Mouse (Mus musculus) lung, postnatal 0 days (tissue): Measurements from ENCODE around the gene Sdc4. TPM values are rescaled to one million over a fixed set of nuclear protein-coding genes. Genes with fewer than 3 reads are reported as not detected.

Experiments
- ATAC-seq: fragments of 200-750 bp; cut with Nextera tagmentation; 2 replicates; pipeline ENCODE4 v1.8.0; 2017; ENCODE audit warnings: moderate library complexity
- DNase-seq: peaks from one replicate; pipeline ENCODE4 v3.0.0-alpha.2; 2016; ENCODE audit warnings: low spot score
- H3K27ac ChIP-seq: fragments of 300-500 bp; sonication (generic); 2 replicates; pipeline ENCODE4 v1.5.1; 2014; ENCODE audit warnings: antibody characterized with exemption, mild to moderate bottlenecking, low read length, mixed read lengths
- H3K27me3 ChIP-seq: fragments of 300-500 bp; sonication (generic); replicated peaks from 2 replicates; pipeline ENCODE4 v1.6.1; 2014; ENCODE audit warnings: low read length, mixed read lengths; ENCODE audit not compliant: insufficient read depth
- H3K36me3 ChIP-seq: fragments of 300-500 bp; sonication (generic); 2 replicates; pipeline ENCODE4 v1.6.1; 2014; ENCODE audit warnings: low read length, mixed read lengths; ENCODE audit not compliant: insufficient read depth
- H3K4me1 ChIP-seq: fragments of 300-500 bp; sonication (generic); 2 replicates; pipeline ENCODE4 v1.6.1; 2014; ENCODE audit warnings: antibody characterized with exemption, low read depth, low read length, mixed read lengths; ENCODE audit not compliant: insufficient read depth
- H3K4me2 ChIP-seq: fragments of 300-500 bp; sonication (generic); replicated peaks from 2 replicates; pipeline ENCODE4 v1.6.1; 2014; ENCODE audit warnings: low read depth, mild to moderate bottlenecking, low read length, moderate library complexity, mixed read lengths
- H3K4me3 ChIP-seq: fragments of 300-500 bp; sonication (generic); 2 replicates; pipeline ENCODE4 v1.5.1; 2014; ENCODE audit warnings: low read depth, low read length
- H3K9ac ChIP-seq: fragments of 300-500 bp; sonication (generic); replicated peaks from 2 replicates; pipeline ENCODE4 v1.6.1; 2014; ENCODE audit warnings: low read depth, mild to moderate bottlenecking
- H3K9me3 ChIP-seq: fragments of 300-500 bp; sonication (generic); 2 replicates; pipeline ENCODE4 v1.6.1; 2016; ENCODE audit warnings: low read length, mixed read lengths
- CTCF ChIP-seq: IDR thresholded peaks from 2 replicates; pipeline ENCODE4 v1.5.1; 2016; ENCODE audit warnings: antibody characterized with exemption, mild to moderate bottlenecking
- EP300 ChIP-seq: IDR thresholded peaks from 2 replicates; pipeline ENCODE4 v1.6.1; 2016; ENCODE audit warnings: antibody characterized with exemption, mild to moderate bottlenecking, control low read depth
- WGBS: fragments of 180-500 bp; shearing (Covaris S2); extraction: QIAGEN DNeasy Blood & Tissue Kit; methylation state at CpG from one replicate; pipeline ENCODE4 v1.1.7; 2014; 5-methylcytosine and 5-hydroxymethylcytosine counted together
- polyA plus RNA-seq: library from polyadenylated mRNA; unstranded; fragments of >200 nt; fragmentation: Nextera tagmentation; extraction: Ambion mirVana; gene quantifications from 2 replicates; pipeline ENCODE4 v1.2.1, GENCODE M21; 2015

The Sdc4 gene
- polyA plus RNA-seq, 1 experiment from 2014 or later: 217 TPM

GRCm38 (mm10) chr2:164452000-164452676 is 8.5 kb upstream of the Sdc4 start:
- no peaks in the 10 kb centered on the region for H3K36me3 ChIP-seq
- WGBS: 28% methylated on average over 12 of the region's 13 CpGs
- TF ChIP-seq EP300: no peak
- TF ChIP-seq CTCF: peak; percentile 40
- H3K9ac ChIP-seq: no peak overlapping the region
- H3K4me3 ChIP-seq: no peak overlapping the region
- DNase-seq: no peak
- no peaks in the 10 kb centered on the region for H3K27me3 ChIP-seq
- peaks cover 45% of the 10 kb centered on the region for H3K4me1 ChIP-seq
- no peak overlapping the region; the same call in 1 of the 2 replicates for H3K27ac ChIP-seq
- no peak overlapping the region for H3K4me2 ChIP-seq
- H3K9me3 ChIP-seq: no peaks in the 10 kb centered on the region
- ATAC-seq: no peak

- Histone ChIP-seq H3K9ac (no peak overlapping the region), H3K27ac (peak overlapping the region; percentile 81), H3K4me3 (no peak overlapping the region), H3K27me3 (no peaks in the 10 kb centered on the region), H3K4me2 (no peak overlapping the region), H3K4me1 (peaks cover 23% of the 10 kb centered on the region; the same call in 1 of the 2 replicates), H3K9me3 (no peaks in the 10 kb centered on the region), H3K36me3 (no peaks in the 10 kb centered on the region)
- DNase-seq (peak; percentile 71), ATAC-seq (peak; percentile 78)
- TF ChIP-seq CTCF (no peak), EP300 (peak; percentile 43; the same call in 1 of the 2 replicates)
- 50% methylated on average over 14 of the region's 14 CpGs for WGBS
Observed at GRCm38 (mm10) chr2:164449341-164450042, 5.8 kb upstream of the Sdc4 start.

GRCm38 (mm10) chr2:164448921-164449320 is 5.2 kb upstream of the Sdc4 start:
- Histone ChIP-seq H3K27ac (peak overlapping the region; percentile 81), H3K4me3 (no peak overlapping the region), H3K36me3 (no peaks in the 10 kb centered on the region), H3K9me3 (no peaks in the 10 kb centered on the region), H3K9ac (no peak overlapping the region), H3K4me2 (no peak overlapping the region), H3K27me3 (no peaks in the 10 kb centered on the region), H3K4me1 (peaks cover 21% of the 10 kb centered on the region; the same call in 1 of the 2 replicates)
- DNase-seq: no peak
- TF ChIP-seq CTCF (no peak), EP300 (peak; percentile 13; the same call in 1 of the 2 replicates)
- ATAC-seq: peak; percentile 42
- WGBS: 51% methylated on average over 5 of the region's 5 CpGs

- H3K27me3 ChIP-seq: no peaks in the 10 kb centered on the region
- no peaks in the 10 kb centered on the region for H3K9me3 ChIP-seq
- no peak overlapping the region for H3K27ac ChIP-seq
- H3K4me1 ChIP-seq: peaks cover 23% of the 10 kb centered on the region; the same call in 1 of the 2 replicates
- no peak overlapping the region for H3K4me3 ChIP-seq
- H3K4me2 ChIP-seq: no peak overlapping the region
- 100% methylated on average over 1 of the region's 1 CpGs for WGBS
- TF ChIP-seq CTCF: no peak
- TF ChIP-seq EP300: no peak
- ATAC-seq (no peak), DNase-seq (no peak)
- no peak overlapping the region for H3K9ac ChIP-seq
- no peaks in the 10 kb centered on the region for H3K36me3 ChIP-seq
Observed at GRCm38 (mm10) chr2:164448140-164448539, 4.5 kb upstream of the Sdc4 start.

- no peak overlapping the region for H3K27ac ChIP-seq
- DNase-seq: no peak
- H3K9me3 ChIP-seq: no peaks in the 10 kb centered on the region
- H3K36me3 ChIP-seq: no peaks in the 10 kb centered on the region
- peaks cover 13% of the 10 kb centered on the region; the same call in 1 of the 2 replicates for H3K4me1 ChIP-seq
- no peak for ATAC-seq
- 83% methylated on average over 3 of the region's 3 CpGs for WGBS
- no peak overlapping the region for H3K4me3 ChIP-seq
- no peak for TF ChIP-seq EP300
- no peak for TF ChIP-seq CTCF
- H3K27me3 ChIP-seq: no peaks in the 10 kb centered on the region
- no peak overlapping the region for H3K4me2 ChIP-seq
- no peak overlapping the region for H3K9ac ChIP-seq
Observed at GRCm38 (mm10) chr2:164446086-164446469, 2.4 kb upstream of the Sdc4 start.

- Histone ChIP-seq H3K4me3 (no peak overlapping the region), H3K27me3 (no peaks in the 10 kb centered on the region), H3K9ac (no peak overlapping the region), H3K27ac (no peak overlapping the region), H3K4me2 (no peak overlapping the region), H3K36me3 (no peaks in the 10 kb centered on the region), H3K9me3 (no peaks in the 10 kb centered on the region), H3K4me1 (peaks cover 13% of the 10 kb centered on the region; the same call in 1 of the 2 replicates)
- ATAC-seq (no peak), DNase-seq (no peak)
- TF ChIP-seq EP300: no peak
- TF ChIP-seq CTCF: no peak
- 74% methylated on average over 3 of the region's 3 CpGs for WGBS
Observed at GRCm38 (mm10) chr2:164445399-164446085, 1.9 kb upstream of the Sdc4 start.
